ENCODE assay signal across 9 mouse cellular contexts in genomic region chr12:39496203-39496602, GRCm38 (mm10).
DNase-seq lines count a peak whose midpoint lies in the region; TF ChIP-seq lines count a peak whose summit lies in the region.
"Had no signal": no experiment of that assay in that cellular context is flagged by ENCODE, and none has a peak within 500 bp of the region (broad histone marks: within the 10 kb centered on the region; RNA-seq: fewer than 3 reads in every experiment).

No protein-coding gene starts in this region.

- intact Hi-C loops in heart, adult 2 months (cut with DNase I) = loop anchor here (2.0 to 10.0 kb wide), 4 partner anchors 451 to 1721 kb away; no protein-coding TSS in a partner anchor

- H3K4me3 ChIP-seq in heart, adult 2 months = no peak overlapping the region
- H3K4me3 ChIP-seq: neural tube, embryonic 13.5 days had no signal

- DNase-seq in heart, adult 2 months = no peak
- no peak for DNase-seq in heart, adult 9 months (ENCODE audit: low spot score in 2 of 2)
- peak; percentile 31 for DNase-seq in lung, postnatal 10 days
- DNase-seq in lung, postnatal 4 days = no peak
- DNase-seq in ZHBTc4 (ENCODE audit: low read depth, low spot score) = peak; percentile 11
- peak; percentile 35 for DNase-seq in lung, postnatal 14 days
- DNase-seq in ovary, adult 18-20 months (ENCODE audit: low spot score) = no peak
- DNase-seq in urinary bladder, postnatal 4 days (ENCODE audit: low spot score in 2 of 2) = no peak

- 41% methylated on average over 2 of the region's 2 CpGs for WGBS in heart, adult 2 months

- TF ChIP-seq CTCF in heart, adult 2 months (IDR thresholded peaks at IDR 0.05) = peak; percentile 86

- no peaks in the 10 kb centered on the region for H3K79me2 ChIP-seq in heart, adult 2 months (replicated peaks; ENCODE audit: control insufficient read depth, insufficient read depth, low read length)

- H3K9ac ChIP-seq in heart, adult 2 months (ENCODE audit: low read depth, low read length) = no peak overlapping the region
- H3K9ac ChIP-seq: neural tube, embryonic 13.5 days had no signal

- TF ChIP-seq EP300 in heart, adult 2 months (IDR thresholded peaks at IDR 0.05; ENCODE audit: insufficient read depth, low read depth, low read length) = no peak

- no peak overlapping the region for H3K27ac ChIP-seq in heart, adult 2 months
- H3K27ac ChIP-seq: neural tube, embryonic 13.5 days had no signal

- no peak for TF ChIP-seq POLR2A in heart, adult 2 months (IDR thresholded peaks at IDR 0.05; ENCODE audit: insufficient read depth, low read depth, low read length)

- no peaks in the 10 kb centered on the region for H3K4me1 ChIP-seq in heart, adult 2 months (ENCODE audit: control insufficient read depth, insufficient read depth, low read length)
- H3K4me1 ChIP-seq: neural tube, embryonic 13.5 days had no signal

- H3K27me3 ChIP-seq in heart, adult 2 months (ENCODE audit: control insufficient read depth, insufficient read depth, low read length) = no peaks in the 10 kb centered on the region
- H3K27me3 ChIP-seq: neural tube, embryonic 13.5 days had no signal

- no peaks in the 10 kb centered on the region for H3K36me3 ChIP-seq in heart, adult 2 months (ENCODE audit: control insufficient read depth, insufficient read depth, low read length)
- H3K36me3 ChIP-seq: neural tube, embryonic 13.5 days had no signal

Comparison
In these comparisons a context has a peak if more than half of its experiments do, and no peak if none do; other contexts are left out.
1. DNase-seq: peak in lung, postnatal 10 days (single experiment), ZHBTc4 (single experiment) and lung, postnatal 14 days (single experiment); none in heart, adult 2 months (0 of 2), heart, adult 9 months (0 of 2), lung, postnatal 4 days (0 of 2), ovary, adult 18-20 months (single experiment) and urinary bladder, postnatal 4 days (0 of 2).